Mouse (Mus musculus) kidney, embryonic 16.5 days (tissue): ENCODE measurements around the gene Thada. TPM values are rescaled to one million over a fixed set of nuclear protein-coding genes. Genes with fewer than 3 reads are reported as not detected.
A peak's percentile ranks its signal among the peaks of the same experiment; 100 is the strongest.

Experiments used
- ATAC-seq: fragments of 200-750 bp; cut with Nextera tagmentation; 2 replicates; pipeline ENCODE4 v1.8.0; 2017; ENCODE audit warnings: moderate TSS enrichment; ENCODE audit not compliant: low FRiP score, low TSS enrichment
- H3K27ac ChIP-seq: fragments of 300-500 bp; sonication (generic); 2 replicates; pipeline ENCODE4 v1.5.1; 2014; ENCODE audit warnings: low read length
- H3K27me3 ChIP-seq: fragments of 300-500 bp; sonication (generic); 2 replicates; pipeline ENCODE4 v1.6.1; 2014; ENCODE audit warnings: low read length, control low read depth, mixed read lengths; ENCODE audit not compliant: insufficient read depth
- H3K36me3 ChIP-seq: fragments of 300-500 bp; sonication (generic); 2 replicates; pipeline ENCODE4 v1.6.1; 2014; ENCODE audit warnings: low read length, control low read depth, mixed read lengths; ENCODE audit not compliant: insufficient read depth
- H3K4me1 ChIP-seq: fragments of 300-500 bp; sonication (generic); 2 replicates; pipeline ENCODE4 v1.6.1; 2014; ENCODE audit warnings: low read length, control low read depth, mixed read lengths; ENCODE audit not compliant: insufficient read depth
- H3K4me2 ChIP-seq: fragments of 300-500 bp; sonication (generic); replicated peaks from 2 replicates; pipeline ENCODE4 v1.6.1; 2014; ENCODE audit warnings: low read depth, low read length
- H3K4me3 ChIP-seq: fragments of 300-500 bp; sonication (generic); 2 replicates; pipeline ENCODE4 v1.5.1; 2014; ENCODE audit warnings: mild to moderate bottlenecking, low read length
- H3K9ac ChIP-seq: fragments of 300-500 bp; sonication (generic); replicated peaks from 2 replicates; pipeline ENCODE4 v1.6.1; 2014; ENCODE audit warnings: low read length
- H3K9me3 ChIP-seq: fragments of 300-500 bp; sonication (generic); 2 replicates; pipeline ENCODE4 v1.6.1; 2016; ENCODE audit warnings: low read length, control low read depth
- WGBS: fragments of 180-500 bp; shearing (Covaris S2); extraction: QIAGEN DNeasy Blood & Tissue Kit; methylation state at CpG from one replicate; pipeline ENCODE4 v1.1.7; 2014; 5-methylcytosine and 5-hydroxymethylcytosine counted together
- polyA plus RNA-seq: library from polyadenylated mRNA; unstranded; fragments of >200 nt; fragmentation: Nextera tagmentation; extraction: Ambion mirVana; gene quantifications from 2 replicates; pipeline ENCODE4 v1.2.1, GENCODE M21; 2015

Thada gene
- polyA plus RNA-seq, 1 experiment from 2014 or later, result 9.2 TPM

- H3K9me3 ChIP-seq, result no peaks in the 10 kb centered on the region
- WGBS, result 92% methylated on average over 3 of the region's 3 CpGs
- H3K27me3 ChIP-seq, result no peaks in the 10 kb centered on the region
- no peaks in the 10 kb centered on the region for H3K36me3 ChIP-seq
- no peak overlapping the region for H3K4me3 ChIP-seq
- ATAC-seq, result no peak
- no peak overlapping the region for H3K4me2 ChIP-seq
- peaks cover 61% of the 10 kb centered on the region for H3K4me1 ChIP-seq
- no peak overlapping the region for H3K27ac ChIP-seq
- H3K9ac ChIP-seq, result no peak overlapping the region
Observed at GRCm38 (mm10) chr17:84144130-84144529, 321.9 kb downstream of the Thada start.

DNA sequence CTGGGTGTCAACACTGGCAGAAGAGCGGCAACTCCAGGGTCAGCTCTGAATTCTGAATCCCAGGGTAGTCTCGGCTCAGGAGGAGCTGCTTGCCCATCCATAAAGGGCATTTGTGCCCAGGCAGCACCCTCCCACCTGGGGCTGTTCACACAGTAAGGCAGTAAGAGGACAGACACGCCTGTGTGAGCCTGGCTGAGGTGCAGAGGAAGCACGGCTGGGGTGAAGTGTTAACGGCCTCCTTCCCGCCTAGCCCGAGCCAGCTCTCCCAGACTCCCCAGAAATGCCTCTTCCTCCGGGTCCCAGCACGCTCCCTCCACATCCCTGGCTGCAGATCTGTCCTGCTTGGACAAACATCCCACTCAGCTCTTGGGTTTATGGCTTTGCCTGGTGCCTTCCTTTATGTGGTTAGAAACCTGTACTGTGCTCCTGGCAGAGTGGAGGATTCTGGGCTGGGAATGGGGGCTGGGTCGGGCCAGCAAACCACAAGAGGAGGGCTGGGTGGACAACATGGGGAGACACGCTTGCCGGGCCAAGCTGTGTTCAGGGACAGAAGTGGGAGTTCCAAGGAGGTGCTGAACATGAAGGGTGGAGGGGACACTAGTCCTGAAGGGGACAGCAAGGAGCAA lies 322.7 kb downstream of the Thada start:
- peak; percentile 52 for ATAC-seq
- H3K27ac ChIP-seq, result peak overlapping the region; percentile 59

GRCm38 (mm10) chr17:84141691-84142090 lies 324.3 kb downstream of the Thada start:
- H3K36me3 ChIP-seq, result no peaks in the 10 kb centered on the region
- peak overlapping the region; percentile 83 for H3K27ac ChIP-seq
- WGBS, result 68% methylated on average over 6 of the region's 6 CpGs
- H3K9ac ChIP-seq, result 0 out of 2 replicates have a peak overlapping the region, but pooled peaks have one; percentile 5
- no peak for ATAC-seq
- H3K4me3 ChIP-seq, result no peak overlapping the region
- peaks cover 56% of the 10 kb centered on the region for H3K4me1 ChIP-seq
- H3K4me2 ChIP-seq, result no peak overlapping the region
- H3K9me3 ChIP-seq, result no peaks in the 10 kb centered on the region
- no peaks in the 10 kb centered on the region for H3K27me3 ChIP-seq

More for the DNA sequence above, 322.7 kb downstream of the Thada start:
- H3K4me3 ChIP-seq, result no peak overlapping the region
- peaks cover 53% of the 10 kb centered on the region for H3K4me1 ChIP-seq
- H3K9me3 ChIP-seq, result no peaks in the 10 kb centered on the region
- no peaks in the 10 kb centered on the region for H3K27me3 ChIP-seq
- H3K36me3 ChIP-seq, result no peaks in the 10 kb centered on the region
- 0 out of 2 replicates have a peak overlapping the region, but pooled peaks have one; percentile 2 for H3K4me2 ChIP-seq
- H3K9ac ChIP-seq, result peak overlapping the region; percentile 44
- 23% methylated on average over 12 of the region's 12 CpGs for WGBS

DNA sequence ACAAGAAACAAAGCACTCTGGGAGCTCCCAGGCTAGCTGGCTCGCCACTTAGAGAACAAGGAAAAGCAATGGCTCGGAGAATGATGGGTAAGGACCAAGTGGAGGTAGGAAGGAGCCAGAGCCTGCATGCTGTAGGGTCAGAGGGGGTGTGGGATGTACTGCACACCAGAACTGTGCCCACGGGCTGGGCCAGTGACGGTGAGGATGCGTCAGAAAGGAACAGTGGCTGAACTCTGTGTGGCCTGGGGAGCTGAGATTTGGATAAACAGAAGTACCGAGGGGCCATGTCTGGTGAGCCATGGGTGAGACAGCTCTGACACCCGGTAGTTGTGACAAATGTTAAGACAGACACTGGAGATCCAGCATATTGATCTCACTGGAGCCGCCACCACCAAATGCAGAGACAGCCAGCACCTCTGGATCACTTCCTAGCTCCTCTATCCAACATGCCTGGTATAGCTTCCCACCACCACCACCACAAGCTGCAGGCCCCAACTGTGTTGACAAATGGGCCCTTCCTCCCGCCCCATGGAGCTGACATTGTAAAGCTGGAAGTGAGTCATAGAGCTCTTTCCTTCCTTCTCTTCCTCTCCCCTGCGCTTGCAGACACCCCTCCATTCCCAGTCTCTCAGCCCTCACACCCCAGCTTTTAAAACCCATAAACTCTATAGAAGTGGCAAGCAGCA lies 325.0 kb downstream of the Thada start:
- Histone ChIP-seq H3K27me3 (no peaks in the 10 kb centered on the region), H3K4me2 (no peak overlapping the region), H3K4me1 (peaks cover 56% of the 10 kb centered on the region), H3K9ac (peak overlapping the region; percentile 5; the same call in 1 of the 2 replicates), H3K9me3 (no peaks in the 10 kb centered on the region), H3K4me3 (no peak overlapping the region), H3K36me3 (no peaks in the 10 kb centered on the region), H3K27ac (peak overlapping the region; percentile 83)
- WGBS, result 59% methylated on average over 10 of the region's 10 CpGs
- no peak for ATAC-seq

Other genes starting within 250 kb of the Thada start
- 10.5 and 12.2 TPM in 2 replicates for gene Plekhh2, start 45.7 kb upstream of the Thada start, polyA plus RNA-seq
- gene Dync2li1, start 160.3 kb upstream of the Thada start, polyA plus RNA-seq, result 54.9 and 56.9 TPM in 2 replicates
- gene Abcg8, start 210.1 kb upstream of the Thada start, polyA plus RNA-seq, result 0.25 and 0.30 TPM in 2 replicates
- 3.7 TPM in 2 replicates for gene Abcg5, start 216.8 kb upstream of the Thada start, polyA plus RNA-seq